Mouse (Mus musculus): ENCODE measurements around the gene Cyp8b1. TPM values are rescaled to one million over a fixed set of nuclear protein-coding genes. Genes with fewer than 3 reads are reported as not detected.

The Cyp8b1 gene
- total RNA-seq, 2 experiments from 2014 or later = not detected

DNA sequence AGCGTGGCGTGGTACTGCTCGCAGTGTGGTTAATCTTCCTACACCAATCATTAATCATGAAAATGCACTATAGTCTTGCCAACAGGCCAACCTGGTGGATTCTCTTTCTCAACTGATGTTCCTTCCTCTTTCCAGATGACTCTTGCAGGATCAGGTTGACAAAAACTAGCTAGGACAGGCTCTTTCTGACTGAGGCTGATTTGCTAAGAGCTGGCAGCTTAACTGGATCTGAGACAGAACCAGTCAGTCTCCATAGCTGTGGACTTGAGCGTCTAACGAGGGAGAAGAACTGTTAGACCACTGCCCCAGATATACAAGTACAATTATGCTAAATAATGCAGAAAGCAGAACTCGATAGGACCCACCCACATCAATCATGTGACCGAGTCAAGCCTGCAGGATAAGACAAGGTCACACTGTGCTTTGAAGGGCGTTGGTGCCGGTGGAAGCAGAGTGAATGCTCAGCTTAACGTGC lies 3.0 kb upstream of the Cyp8b1 start:
- no peak for DNase-seq (ENCODE audit: low spot score in 2 of 2)

DNA sequence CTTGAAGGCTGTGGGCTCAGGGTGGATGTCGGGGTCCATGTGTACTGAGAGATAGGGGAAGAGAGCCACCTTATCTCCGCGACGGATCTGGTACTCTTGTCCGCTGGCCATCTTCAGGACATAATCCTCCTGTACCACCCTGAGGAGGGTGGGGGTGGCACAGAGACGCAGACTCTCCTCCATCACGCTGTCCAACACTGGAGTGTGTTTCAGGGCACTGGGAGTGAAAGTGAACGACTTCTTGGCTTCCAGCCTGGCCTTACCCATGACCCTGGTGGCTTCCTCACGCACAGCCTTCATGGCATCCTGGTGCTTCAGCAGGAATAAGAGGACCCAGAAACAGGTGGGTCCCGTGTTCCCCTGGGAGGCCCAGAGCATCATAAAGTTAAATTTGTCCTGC lies 1.0 kb downstream of the Cyp8b1 start:
- DNase-seq (ENCODE audit: low spot score in 2 of 2) = no peak

DNA sequence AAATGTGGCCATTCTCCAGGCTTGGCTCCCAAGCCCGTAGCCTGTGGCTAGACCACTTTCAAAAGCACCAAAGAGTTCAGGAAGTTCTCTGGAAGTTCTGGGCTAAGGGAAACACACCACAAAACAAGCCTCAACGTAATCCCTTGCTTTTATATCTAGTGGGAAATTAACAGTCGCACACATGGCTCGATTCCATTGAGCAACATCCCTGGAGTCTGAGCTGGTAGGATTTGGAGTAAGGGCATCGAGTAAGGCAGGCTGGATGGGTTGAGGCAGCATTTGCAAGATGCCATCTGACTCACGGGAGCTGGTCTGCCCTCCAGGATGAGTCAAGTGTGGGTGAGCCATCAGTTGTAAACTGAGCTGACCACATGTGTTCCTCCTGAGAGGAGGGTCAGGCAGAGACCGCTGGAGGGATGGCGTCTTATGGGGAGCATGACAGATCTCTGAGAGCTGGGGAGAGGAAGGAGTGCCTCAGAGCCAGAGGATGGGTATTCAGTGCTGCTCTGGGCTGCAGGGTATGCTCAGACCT lies 1.8 kb downstream of the Cyp8b1 start:
- no peak for DNase-seq (ENCODE audit: low spot score in 2 of 2)

DNA sequence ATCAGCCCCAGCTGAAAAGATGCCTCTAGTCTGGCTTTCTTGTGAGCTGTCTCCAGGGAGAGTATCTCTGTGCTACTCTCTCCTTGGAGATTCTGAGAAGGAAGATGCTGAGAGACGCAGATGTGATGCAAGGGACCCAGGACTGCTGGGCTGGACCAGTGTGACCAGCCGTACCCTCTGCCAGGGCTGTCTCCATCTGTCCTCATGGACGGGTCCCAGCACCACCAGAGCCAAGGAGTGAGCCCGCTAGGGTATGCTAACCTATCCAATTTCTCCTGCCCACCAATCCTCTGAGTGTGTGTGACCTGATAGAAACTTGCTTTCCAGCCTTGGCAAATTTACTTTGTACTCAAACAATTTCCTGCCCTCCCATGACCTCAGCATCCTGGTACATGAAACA lies 3.3 kb downstream of the Cyp8b1 start:
- no peak for DNase-seq (ENCODE audit: low spot score in 2 of 2)

DNA sequence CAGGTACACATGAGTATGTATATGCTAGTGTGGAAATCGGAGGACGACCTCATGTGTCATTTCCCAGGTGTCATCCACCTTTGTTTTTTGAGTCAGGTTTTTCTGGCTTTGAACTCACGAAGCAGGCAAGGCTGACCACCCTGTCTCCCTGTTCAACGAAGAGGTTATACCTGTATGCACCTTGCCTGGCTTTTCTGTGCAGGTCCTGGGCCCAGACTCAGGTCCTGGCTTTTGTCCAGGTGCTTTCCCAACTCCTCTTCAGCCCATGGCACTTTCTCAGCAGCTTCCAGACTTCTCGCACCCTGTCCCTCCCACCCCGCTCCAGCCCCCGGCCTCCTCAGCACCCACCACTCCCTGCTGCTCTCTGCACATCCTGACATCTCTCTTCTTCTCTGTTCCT lies 4.9 kb downstream of the Cyp8b1 start:
- no peak for DNase-seq (ENCODE audit: low spot score in 2 of 2)

DNA sequence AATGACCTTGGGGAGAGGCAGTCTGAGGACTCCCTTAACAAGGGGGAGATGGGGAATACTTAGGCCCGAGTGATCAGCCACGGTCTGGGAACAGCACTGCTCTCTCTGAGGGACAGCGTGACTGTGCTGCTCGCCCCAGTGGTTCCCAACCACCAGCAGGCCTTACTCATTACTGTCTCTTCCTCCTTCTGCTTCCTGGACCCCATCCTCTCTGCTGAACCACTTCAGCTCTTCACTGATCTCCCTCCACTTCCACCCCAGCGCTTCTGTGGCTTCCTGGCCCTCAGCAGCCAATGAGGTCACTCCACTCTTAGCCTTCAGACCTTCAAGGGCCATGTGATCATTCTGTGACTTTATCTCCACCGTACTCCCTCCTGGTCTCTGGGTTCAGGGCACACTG lies 6.5 kb downstream of the Cyp8b1 start:
- DNase-seq (ENCODE audit: low spot score in 2 of 2) = no peak

DNA sequence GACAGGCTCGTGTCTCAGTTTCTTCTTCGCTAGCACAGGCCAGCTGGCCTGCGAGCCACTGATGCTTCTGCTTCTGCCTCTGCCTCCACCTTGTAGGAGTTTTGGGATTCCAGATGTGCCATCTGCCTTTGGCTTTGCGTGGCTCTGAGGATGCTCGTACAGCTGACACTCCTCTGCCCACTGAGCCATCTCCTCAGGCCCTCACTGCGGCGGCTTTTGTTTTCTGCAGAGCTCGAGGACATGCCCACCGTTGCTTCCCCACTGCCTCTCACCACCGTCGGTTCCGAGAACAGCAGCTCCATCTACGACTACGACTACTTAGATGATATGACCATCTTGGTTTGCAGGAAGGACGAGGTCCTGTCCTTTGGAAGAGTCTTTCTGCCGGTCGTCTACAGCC lies 7.8 kb downstream of the Cyp8b1 start:
- DNase-seq (ENCODE audit: low spot score in 2 of 2) = no peak

DNA sequence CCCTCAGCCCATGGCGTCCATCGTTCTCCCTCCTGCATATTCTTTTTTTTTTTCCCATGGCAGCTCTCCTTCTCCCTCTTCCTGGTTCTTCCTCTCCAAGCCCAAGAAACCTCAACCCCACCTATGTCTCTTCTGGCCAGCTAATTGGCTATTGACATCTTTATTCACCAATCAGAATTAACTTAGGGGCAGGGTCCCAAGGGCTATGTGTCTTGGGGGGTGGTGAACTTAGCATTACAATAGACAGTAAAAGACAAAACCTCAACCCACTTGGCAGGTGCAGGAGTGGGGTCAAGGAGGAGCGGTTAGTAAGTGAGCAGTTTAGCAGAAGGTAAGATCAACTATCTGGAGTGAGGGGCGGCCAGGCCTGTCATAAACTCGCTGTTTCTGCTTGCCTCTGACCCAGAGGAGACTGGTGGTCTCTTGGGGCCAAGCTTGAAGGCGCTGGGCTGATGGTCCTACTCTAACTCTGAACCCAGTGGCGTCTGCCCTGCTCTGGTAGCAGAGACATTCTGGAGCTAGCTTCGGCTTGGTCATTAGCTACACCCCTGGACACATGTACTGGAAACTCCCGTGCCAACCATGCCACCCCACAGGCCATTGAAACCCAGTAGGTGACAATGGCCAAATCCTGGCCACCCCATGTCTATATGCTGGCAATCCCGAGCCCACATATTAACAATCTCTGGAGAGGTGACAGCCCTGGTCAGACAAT lies 8.6 kb downstream of the Cyp8b1 start:
- no peak for DNase-seq (ENCODE audit: low spot score in 2 of 2)

DNA sequence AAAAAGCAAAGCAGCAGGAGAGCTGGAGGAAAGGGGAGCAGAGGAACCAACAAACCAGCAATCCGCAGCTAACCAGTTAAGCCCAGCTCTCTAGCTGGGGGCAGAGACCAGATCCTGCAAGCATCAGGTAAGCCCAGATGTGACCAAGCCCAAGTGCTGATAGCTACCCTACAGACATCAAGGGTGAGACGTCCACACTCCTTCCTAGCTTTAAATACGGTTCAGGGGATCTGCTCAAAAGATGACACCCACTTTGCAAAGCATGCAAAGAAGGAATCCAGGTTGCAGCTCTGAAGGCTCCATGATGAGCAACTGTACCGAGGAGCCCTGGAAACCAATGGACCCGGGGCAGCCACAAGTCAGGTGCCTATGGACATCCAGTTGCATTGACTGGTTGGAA lies 9.6 kb downstream of the Cyp8b1 start:
- no peak for DNase-seq (ENCODE audit: low spot score in 2 of 2)

DNA sequence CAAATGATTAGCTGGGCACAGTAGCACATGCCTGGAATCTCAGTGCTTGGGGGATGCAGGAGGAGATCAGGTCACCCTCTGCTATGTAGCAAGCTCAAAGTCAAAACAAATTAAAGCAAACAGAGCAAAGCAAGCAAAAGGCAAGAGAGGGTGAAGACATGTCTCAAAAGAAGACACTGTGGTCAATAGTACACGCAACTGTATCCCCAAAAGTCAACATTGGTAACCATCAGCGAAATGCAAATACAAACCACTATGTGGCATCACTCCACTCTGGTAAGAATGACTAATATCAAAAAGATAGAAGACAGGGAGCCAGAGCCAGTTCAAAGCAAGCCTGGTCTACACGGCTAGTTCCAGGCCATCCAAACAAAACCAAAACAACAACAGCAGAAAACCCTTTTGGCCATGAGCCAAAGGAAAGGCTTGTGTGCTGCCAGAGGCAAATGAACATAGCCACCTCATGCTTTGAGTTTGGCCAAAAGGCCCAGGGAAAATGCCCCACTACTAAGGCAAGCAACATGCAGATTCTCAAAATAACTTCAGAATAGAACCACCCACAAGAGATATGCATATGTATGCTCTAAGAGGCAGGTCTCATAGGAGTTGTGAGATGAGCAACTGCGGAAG lies 10.4 kb downstream of the Cyp8b1 start:
- DNase-seq (ENCODE audit: low spot score in 2 of 2) = peak in 1 of 2 experiments; percentile 59

DNA sequence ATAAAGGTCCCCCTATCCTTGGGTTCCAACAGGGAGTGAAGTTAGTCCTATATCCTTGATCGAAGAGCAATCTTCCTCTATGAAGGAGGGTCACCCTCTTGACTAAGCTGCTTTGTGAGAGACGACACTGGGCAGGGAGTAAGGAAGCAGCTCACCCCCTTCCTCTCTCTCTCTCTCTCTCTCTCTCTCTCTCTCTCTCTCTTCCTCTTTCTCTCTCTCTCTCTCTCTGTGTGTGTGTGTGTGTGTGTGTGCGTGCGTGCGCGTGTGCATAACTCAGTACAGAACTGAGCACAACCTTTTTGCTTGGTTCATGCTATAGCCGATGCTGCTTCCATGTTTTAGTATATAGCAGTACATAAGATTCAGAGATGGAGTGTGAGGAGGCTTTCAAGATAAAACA lies 11.2 kb downstream of the Cyp8b1 start:
- no peak for DNase-seq (ENCODE audit: low spot score in 2 of 2)

DNA sequence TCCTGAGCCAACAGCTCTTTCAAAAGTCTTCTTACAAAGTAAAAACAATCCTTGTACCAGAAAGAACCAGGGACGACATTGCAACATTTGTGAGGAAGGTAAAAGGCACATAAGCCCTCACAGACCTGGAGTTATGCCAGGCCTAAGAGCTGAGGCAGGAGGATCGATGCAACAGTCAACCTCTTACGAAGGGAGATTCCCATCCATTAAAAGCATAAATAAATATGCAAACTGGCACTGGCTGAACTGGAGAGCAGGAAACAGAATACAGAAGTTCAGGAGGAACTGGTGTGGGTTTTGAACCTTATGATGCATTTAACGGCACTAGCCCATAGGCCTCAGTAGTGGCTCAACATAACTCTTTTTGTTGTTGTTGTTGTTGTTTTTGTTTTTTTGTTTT lies 11.8 kb downstream of the Cyp8b1 start:
- no peak for DNase-seq (ENCODE audit: low spot score in 2 of 2)

DNA sequence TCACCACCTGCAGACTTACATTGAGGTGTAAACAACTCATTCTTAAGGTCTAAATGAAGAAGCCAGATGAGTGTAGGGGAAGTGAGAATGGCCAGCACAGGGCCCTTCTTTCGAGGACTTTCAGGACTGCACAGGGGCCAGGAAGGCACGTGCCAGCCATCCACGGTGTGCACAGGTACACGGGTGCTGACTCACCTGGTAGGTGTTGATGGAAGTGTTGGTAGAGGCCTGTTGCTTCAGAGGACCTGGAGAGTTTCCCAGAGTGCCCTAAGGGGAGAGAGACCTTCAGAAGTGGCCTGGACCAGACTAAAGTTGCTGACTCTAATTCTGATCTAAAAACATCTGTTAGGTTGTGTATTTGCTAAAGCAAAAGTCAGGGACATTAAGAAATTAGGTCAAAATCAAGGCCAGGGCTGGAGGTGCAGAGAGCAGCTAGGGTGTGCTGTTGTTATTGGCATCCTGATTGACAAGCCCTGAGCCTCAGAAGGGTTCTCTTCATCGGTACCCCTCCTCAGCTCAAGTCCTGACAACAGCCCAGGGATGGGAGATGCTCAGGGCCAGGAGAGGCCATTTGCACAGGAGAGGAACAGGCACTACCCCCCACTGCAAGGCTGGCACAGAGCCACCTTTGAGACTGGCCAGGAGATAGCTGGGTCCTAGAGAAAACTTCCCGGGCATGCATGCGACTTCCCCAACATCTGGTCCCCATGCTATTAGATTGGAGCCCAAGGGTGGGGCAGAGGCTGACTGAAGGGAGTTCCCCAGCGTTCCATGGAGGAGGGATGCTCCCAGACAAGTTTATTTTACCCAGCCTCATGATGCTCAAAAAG lies 12.4 kb downstream of the Cyp8b1 start:
- DNase-seq (ENCODE audit: low spot score in 2 of 2) = no peak

DNA sequence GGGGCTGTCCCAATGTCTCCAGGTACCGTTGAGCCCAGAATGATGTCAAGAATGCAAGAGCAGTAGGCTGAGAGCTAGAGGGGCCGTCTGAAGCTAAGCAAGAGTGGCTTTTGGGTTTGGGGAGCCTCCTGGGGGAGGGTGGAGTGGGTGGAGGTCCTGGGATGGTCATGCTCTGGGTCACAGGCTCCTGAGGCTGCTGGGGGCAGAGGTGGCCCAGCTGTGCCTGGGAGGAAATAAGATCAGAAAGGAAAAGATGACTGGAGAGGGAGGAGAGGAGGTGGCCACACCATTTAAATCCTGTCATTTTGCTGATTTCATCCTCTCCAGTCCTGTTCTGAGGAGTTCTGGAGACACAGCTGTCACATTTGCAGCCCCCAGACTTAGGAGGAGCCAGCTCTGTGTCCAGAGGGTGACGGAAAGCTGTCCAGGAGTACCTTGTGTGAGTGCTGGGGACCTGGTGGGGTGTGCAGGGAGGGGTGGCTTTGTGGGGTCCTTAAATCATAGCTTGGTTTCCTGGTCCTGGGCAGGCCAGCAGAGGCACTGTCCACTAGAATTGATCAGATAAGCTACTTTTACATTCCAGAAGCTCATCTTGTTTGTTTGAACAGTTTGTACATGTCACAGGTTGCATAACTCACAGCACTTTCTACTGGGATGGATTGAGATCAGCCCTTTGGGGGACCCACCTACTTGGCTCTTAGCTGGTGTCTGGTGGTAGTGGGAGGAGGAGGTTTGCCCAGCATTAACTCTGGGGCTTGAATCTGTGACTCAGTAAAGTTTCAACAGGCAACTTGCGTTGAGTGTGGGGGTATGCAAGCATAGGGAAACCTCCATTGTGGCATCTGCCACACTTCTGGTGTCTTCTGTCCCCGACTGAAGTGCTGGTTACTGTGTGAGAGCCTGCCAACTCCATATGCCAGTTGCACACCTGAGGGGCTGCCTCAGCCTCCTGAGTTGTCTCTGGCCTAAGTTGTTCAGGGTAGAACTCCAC lies 14.1 kb downstream of the Cyp8b1 start:
- DNase-seq (ENCODE audit: low spot score in 2 of 2) = no peak

DNA sequence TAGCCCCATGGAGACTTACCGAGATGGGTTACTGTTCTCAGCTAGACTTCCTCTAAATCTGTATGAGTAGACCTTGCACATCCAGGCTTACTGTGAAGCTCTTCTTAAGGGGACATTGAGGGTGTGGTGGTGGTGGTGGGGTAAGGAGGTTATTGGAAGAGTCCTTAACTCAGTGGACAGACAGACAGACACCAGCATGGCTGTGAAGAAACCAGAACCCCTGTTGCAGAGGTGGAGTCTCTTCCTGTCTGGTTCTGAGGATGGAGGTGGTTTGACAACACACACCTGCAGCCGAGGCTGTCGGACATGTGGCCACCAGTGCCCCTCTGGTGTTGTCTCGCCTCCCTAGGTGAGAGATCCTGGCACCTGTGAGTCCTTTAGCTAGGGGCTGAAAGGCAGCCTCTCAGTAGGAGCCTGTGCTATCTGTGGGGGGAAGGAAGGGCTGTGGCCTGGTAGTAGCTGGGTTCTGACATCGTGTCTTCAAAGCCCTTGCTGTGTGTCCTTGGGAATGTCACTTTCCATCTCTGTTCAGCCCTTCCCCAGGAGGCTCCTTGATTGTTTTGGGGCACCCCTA lies 15.7 kb downstream of the Cyp8b1 start:
- no peak for DNase-seq (ENCODE audit: low spot score in 2 of 2)

DNA sequence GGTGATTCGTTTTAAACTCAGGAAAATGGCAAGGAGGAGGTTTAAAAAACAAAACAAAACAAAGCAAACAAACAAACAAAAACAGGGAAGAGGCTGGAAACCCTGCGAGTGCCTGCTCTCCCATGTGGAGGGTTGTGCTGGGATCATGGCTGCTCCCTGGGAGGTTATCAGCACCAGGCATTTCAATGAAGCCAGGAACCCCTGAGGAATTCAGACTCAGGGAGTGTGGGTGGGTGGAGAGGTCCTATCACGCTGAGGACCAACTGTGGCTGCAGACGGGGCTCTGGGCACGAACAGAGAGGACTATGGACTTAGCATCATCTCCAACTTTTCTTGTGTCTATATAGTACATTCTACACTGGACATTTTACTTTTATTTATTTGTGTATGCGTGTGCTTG lies 16.8 kb downstream of the Cyp8b1 start:
- no peak for DNase-seq (ENCODE audit: low spot score in 2 of 2)

DNA sequence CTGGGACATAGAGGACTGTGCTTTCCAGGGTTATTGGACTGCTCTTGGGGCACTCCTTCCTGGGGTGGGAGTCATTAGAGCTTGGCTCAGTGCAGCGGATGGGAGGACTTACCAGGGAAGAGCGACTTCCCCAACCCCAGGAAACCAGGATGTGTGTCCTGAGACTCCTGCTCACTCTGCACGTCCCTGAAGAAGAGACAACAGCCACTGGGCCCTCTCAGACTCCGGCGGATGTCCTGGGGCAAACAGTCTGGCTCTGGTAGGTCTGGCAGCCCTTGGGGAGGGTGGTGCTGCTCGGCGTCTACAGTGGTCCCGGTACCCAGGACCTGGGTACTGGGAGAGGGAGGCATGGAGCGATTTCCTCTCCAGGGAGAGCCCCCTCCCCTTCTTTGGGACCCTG lies 17.9 kb downstream of the Cyp8b1 start, which contains the start of gene Ackr2:
Gene Ackr2 (plus strand): TSS at position 111 of the 400 bp plus-strand sequence.
- no peak for DNase-seq (ENCODE audit: low spot score in 2 of 2)

DNA sequence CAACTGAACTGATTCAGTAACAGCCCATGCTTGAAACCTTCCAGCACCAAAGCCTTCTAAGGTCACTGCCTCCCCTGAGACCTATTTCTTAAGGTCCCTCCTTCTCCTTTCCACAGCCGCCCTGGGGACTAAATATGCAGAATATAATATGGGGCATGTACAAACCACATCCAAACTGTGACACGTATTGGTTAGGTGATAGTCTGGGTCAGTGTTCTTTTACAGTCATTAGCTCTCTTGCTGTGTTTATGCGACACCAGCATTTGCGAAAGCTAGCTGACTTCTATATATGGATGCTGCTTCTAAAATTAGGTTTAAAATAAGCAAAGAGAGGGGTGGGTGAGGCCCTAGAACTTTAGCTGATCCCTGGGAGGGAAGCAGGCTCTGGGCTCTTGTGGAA lies 19.3 kb downstream of the Cyp8b1 start:
- DNase-seq (ENCODE audit: low spot score in 2 of 2) = no peak

DNA sequence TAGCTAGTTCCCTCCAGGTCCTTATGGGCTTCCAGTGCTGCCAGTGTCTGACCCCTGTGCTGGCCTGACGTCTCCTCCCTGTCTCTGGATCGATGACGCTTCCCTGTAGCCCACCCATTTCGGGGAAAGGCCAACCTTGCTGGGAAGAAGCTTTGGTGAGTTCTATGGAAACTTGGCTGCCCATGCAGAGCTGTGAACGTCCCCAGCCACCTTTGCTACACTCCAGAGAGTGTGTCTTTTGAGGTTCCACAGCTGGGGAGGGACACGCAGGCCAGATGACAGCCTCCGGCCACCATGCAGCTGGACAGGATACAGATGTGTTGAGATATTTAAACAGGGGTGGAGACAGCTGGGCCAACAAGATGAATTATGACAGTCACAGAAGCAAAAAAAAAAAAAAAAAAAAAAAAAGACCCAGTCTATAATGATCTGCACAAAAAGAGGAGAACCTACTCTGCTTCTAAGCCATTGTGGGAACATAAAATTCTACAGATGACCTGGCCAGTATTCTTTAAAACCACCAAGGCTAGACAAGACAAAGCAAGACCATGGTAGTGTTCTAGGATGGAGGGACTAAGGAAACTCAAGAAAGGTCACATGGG lies 20.6 kb downstream of the Cyp8b1 start:
- DNase-seq (ENCODE audit: low spot score in 2 of 2) = no peak

DNA sequence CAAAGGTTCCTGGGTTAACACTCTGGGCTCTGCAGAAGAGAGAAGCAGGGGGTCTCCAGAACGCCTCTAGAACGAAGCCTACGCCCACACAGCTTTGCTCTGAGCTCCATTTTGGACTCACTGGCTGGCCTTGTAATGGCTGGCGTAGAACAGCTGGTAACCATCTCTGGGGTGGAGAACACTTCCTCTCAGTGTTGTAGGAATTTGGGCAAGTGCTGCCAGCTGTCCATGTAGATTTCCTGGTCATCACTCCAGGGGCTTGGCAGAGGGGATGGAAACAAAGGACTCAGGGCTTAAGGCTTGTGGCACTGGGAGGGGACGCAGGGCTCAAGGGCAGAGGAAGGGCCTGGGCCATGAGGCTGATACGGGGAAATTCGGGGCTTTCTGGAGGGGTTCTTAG lies 21.7 kb downstream of the Cyp8b1 start:
- DNase-seq (ENCODE audit: low spot score in 2 of 2) = no peak

Measured in left cerebral cortex, adult 18-20 months (tissue).